Mouse (Mus musculus) right cerebral cortex, adult 18-20 months (tissue): ENCODE measurements around the gene Arhgef28.

Experiments used
- DNase-seq: peaks from one replicate; pipeline ENCODE4 v3.0.0; 2022; ENCODE audit warnings: mixed read lengths

The Arhgef28 gene

GRCm38 (mm10) chr13:98205771-98206545 lies at the start of gene Arhgef28:
TSS of gene Arhgef28 (minus strand) at chr13:98206439.
- peak; percentile 52 for DNase-seq

GRCm38 (mm10) chr13:98254921-98255320 lies 48.7 kb upstream of the Arhgef28 start:
- DNase-seq, result peak; percentile 85

- no peak for DNase-seq
Measured at GRCm38 (mm10) chr13:98249594-98249993, 43.4 kb upstream of the Arhgef28 start.

DNA sequence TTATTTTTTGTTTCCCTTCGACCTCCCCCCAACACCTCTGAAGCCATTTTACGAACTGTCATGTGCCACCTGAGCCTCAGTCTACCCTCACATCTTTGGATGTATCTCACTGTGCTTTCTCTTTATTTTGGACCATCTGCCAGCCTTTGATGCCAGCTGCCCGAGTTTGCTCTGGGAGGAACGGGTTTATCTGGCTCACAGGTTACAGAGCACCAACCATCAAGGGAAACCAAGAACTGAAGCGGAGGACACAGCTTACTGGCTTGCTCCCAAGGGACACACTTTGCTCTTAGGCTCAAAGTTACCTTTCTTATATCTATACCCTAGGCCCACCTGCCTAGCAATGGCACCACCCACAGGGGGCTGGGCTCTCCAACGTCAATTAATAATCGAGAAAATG lies 39.1 kb upstream of the Arhgef28 start:
- no peak for DNase-seq

DNA sequence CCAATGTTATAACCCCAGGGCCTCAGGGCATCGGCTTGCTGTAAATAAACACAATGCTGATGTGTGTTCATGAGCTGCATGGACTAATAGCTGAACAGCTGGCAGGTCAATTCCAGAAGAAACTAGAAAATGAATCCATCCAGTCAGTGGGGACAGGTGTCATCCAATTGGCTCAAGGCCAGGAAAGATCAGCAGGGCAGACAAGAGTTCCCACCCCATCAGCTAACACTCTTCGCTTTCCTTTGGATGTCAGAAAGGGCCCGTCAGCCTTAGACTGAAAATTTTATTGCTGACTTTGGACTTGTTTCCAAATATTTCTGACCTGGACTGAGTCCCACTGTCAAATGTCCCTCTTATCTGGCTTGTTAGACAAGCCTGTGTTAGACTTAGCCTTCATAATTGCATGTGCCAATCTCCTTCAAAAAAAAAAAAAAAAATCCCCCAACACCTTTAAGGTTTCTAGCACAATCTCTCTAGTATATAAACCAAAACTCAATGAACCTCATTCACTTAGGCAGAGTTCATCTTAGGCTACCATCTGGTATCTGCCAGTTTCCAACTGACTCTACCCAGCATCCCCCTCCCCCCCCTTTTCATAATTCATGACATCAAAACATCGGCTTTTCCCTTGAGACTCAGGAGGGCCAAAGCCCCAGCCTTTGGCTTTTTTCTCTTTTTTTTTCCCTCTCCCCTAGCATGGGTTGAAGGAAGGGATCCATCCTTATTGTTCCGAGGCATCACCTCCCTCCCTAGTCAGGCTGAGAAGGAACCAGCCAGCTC lies 38.5 kb upstream of the Arhgef28 start:
- DNase-seq, result no peak

GRCm38 (mm10) chr13:98241531-98242282 lies 35.5 kb upstream of the Arhgef28 start:
- no peak for DNase-seq

GRCm38 (mm10) chr13:98239978-98240641 lies 33.9 kb upstream of the Arhgef28 start:
- peak; percentile 72 for DNase-seq

DNA sequence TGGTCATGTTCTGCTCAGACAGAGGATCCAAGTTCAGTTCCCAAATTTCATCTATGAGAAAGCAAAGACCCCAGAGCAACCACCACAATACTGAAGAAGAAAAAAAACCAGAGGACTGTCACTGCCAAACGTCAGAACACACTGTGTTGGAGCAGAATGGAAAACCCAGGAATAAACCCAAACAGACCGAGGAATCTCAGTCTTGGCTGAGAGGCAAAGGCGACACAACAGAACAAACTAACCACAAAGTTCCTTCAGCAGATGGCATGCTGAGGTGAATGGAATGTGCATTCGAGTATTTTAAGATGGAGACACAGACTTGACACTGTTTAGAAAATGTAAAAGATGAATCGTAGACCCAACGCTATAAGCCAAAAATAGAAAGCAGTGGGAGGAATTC lies 29.2 kb upstream of the Arhgef28 start:
- DNase-seq, result no peak

DNA sequence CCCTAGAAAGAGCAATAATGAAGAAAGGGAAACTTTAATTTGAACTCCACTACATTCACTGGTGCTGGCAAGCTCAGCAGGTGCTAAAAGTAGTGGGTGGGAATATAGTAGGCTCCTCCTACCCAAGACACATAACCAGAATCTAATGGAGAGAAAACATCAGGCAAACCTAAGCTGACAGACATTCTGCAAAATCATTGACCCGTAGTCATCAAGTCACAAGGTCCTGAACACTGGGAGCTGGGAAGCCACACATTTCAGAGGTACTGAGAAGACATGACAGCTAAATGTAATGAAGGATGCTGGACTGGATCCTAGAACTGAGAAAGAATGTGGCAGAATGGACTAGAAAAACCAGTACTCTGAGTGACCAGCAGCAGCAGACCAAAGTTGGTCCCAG lies 24.3 kb upstream of the Arhgef28 start:
- no peak for DNase-seq

GRCm38 (mm10) chr13:98226225-98226624 lies 20.0 kb upstream of the Arhgef28 start:
- no peak for DNase-seq

GRCm38 (mm10) chr13:98222848-98223247 lies 16.6 kb upstream of the Arhgef28 start:
- peak; percentile 17 for DNase-seq

DNA sequence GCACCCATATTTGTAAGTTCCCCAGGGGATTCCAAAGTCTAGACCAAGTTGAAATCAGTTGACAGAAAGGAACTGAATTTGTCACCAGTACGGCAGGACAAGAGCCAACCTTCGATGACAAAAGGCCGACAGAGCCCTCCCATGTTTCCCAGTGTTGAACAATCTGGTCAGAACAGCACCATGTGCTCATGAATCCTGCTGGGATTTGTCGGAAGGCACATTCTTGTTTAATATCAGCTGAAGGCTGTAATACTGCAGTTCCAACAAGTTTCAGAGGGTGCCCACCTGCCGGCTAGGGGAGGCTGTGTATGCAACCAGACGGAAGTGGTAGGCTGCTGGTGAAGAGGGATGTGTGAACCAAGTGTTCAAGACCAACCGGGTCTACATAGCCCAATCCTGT lies 3.9 kb upstream of the Arhgef28 start:
- DNase-seq, result no peak

GRCm38 (mm10) chr13:98208842-98209241 lies 2.6 kb upstream of the Arhgef28 start:
- DNase-seq, result peak; percentile 24

DNA sequence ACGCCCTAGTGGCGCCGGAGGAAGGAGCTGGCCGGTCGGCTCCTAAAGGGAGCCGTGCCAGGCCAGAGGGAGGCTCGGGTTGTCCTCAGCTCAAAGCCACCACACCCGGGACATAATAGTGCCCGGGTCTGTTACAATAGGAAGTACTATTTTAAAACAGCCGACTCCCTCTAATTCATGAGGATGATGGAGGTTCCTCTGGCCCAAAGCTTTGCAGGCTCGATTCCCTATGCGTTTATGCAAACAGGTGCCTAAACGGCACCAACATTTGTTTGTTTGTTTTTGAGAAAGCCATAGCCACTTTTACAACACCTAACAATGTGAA lies 269 bp upstream of the Arhgef28 start:
- no peak for DNase-seq

DNA sequence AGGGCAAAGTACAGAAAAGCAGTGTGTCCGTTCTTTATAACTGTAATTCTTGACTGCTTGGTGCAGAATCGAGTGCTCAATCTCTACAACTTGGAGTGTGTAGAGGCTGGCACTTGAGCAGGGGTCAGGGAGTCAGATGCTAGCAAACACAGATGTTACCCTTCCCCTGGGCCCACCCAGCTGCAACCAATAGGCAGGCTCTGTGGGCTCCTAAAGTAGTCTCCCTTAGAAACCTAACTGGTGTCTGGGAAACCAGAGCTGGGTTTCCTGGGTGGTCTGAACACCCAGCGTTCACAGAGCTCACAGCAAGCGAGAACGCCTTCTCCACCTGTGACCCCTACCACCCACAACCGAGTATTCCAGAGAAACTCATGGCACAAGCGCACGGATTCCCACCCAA lies 1.1 kb downstream of the Arhgef28 start:
- DNase-seq, result no peak

GRCm38 (mm10) chr13:98204371-98204770 lies 1.9 kb downstream of the Arhgef28 start:
- no peak for DNase-seq

- no peak for DNase-seq
Measured at GRCm38 (mm10) chr13:98201436-98201835, 4.8 kb downstream of the Arhgef28 start.

DNA sequence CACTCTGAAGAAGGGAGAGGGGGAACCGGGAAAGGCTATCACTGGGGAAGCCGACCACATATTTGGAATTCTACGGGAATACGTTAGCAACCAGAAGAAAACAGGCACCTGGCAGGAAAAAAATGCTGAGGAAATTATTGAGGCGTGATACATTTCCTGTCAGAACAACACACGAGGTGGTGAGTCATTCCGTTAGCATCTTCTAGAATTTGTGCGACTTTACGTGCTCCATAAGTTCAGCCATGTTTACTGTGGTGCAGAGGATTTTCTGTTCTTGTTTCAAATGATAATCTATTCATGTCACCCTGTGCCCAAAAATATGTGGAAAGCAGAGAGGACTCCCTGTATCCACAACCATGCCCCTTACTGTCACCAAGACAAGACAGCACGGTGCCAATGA lies 13.6 kb downstream of the Arhgef28 start:
- no peak for DNase-seq

DNA sequence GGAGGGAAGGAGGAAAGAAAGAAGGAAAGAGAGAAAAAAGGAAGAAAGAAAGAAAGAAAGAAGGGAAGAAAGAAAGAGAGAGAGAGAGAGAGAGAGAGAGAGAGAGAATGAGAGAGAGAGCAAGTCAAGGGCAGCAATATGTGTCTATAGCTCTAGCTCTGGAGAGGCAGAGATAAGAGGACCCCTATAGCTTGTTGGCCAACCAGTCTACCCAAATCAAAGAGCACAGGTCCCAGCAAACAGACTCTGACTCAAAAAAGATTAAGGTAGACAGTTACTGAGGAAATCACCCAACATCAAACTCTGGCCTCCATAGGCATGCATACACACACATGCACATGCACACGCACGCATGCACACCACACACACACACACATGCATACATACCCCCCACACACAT lies 17.7 kb downstream of the Arhgef28 start:
- no peak for DNase-seq

DNA sequence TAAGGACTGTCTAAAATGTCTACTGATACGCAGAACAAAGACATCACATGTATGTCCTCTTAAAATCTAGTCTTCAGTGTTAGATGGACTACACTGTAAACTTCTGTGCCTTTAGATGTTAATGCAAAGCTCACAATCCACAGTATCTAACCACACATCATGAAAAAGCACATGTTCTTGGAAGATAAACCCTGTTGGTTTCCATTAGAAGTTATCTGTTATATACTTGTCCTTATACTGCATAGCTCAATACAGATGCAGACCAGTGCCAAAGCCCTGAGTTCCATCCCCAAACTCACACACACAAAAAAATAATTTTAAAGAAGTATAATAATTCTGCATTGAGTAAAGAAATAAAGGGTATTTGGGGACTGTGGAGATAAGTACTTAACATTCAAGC lies 18.3 kb downstream of the Arhgef28 start:
- no peak for DNase-seq

GRCm38 (mm10) chr13:98186179-98186578 lies 20.1 kb downstream of the Arhgef28 start:
- peak; percentile 37 for DNase-seq

- DNase-seq, result no peak
Measured at GRCm38 (mm10) chr13:98184632-98185031, 21.6 kb downstream of the Arhgef28 start.
